Comparison of ENCODE assay signal across 24 mouse cellular contexts in the genomic region with DNA sequence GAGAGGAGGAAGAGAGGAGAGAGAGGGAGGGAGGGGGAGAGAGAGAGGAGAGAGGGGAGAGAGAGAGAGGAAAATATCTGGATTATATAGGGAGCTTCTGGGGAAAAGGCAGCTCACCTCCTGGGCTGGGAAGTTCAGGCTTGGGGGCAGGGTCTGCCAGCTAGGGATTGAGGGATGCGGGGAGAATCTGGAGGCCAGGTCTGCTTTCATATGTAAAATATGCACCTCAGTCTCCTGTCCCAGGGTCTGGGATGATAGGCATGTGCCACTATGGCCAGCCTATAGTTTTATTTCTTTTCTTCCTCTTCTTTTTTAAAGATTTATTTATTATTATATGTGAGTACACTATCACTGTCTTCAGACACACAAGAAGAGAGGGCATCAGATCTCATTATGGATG.
"Had no signal": no experiment of that assay in that cellular context is flagged by ENCODE, and none has a peak within 500 bp of the region (broad histone marks: within the 10 kb centered on the region; RNA-seq: fewer than 3 reads in every experiment).

No protein-coding gene starts in this region.

- H3K4me1 ChIP-seq: limb, embryonic 15.5 days had no signal

- DNase-seq: gastrocnemius, adult 2 months; gastrocnemius, postnatal 10 days; gastrocnemius, postnatal 25 days; heart, adult 2 months; heart, postnatal 14 days; heart, postnatal 36 days; kidney, adult 11 months; kidney, adult 2 months; kidney, adult 9 months; kidney, postnatal 14 days; kidney, postnatal 4 days; left cerebral cortex, postnatal 4 days had no signal

- H3K27me3 ChIP-seq: heart, embryonic 15.5 days; hindbrain, embryonic 13.5 days; hindbrain, embryonic 15.5 days; limb, embryonic 15.5 days had no signal

- H3K9me3 ChIP-seq: heart, embryonic 13.5 days; heart, embryonic 15.5 days; hindbrain, embryonic 13.5 days; hindbrain, embryonic 15.5 days; kidney, embryonic 15.5 days; limb, embryonic 13.5 days; limb, embryonic 15.5 days; liver, embryonic 12.5 days had no signal

- H3K27ac ChIP-seq: gastrocnemius, adult 2 months; heart, adult 2 months; heart, embryonic 13.5 days; heart, embryonic 15.5 days; hindbrain, embryonic 13.5 days; hindbrain, embryonic 15.5 days; hindbrain, postnatal 0 days; kidney, embryonic 15.5 days; kidney, postnatal 0 days; layer of hippocampus, adult 2 months; limb, embryonic 13.5 days; limb, embryonic 15.5 days; liver, embryonic 12.5 days; liver, embryonic 14.5 days had no signal

- H3K36me3 ChIP-seq: hindbrain, embryonic 15.5 days had no signal

- H3K4me3 ChIP-seq: gastrocnemius, adult 2 months; heart, adult 2 months; heart, embryonic 13.5 days; heart, embryonic 15.5 days; hindbrain, embryonic 13.5 days; hindbrain, embryonic 15.5 days; kidney, embryonic 15.5 days; layer of hippocampus, adult 2 months; limb, embryonic 13.5 days; limb, embryonic 15.5 days; liver, embryonic 12.5 days had no signal

- H3K9ac ChIP-seq: heart, embryonic 13.5 days; heart, embryonic 15.5 days; hindbrain, embryonic 13.5 days; hindbrain, embryonic 15.5 days; kidney, embryonic 15.5 days; limb, embryonic 13.5 days; limb, embryonic 15.5 days; liver, embryonic 12.5 days; liver, embryonic 14.5 days had no signal
